Mouse (Mus musculus) kidney, embryonic 14.5 days (tissue): Measurements from ENCODE around the gene Slc4a10. TPM values are rescaled to one million over a fixed set of nuclear protein-coding genes. Genes with fewer than 3 reads are reported as not detected.

ENCODE experiments used
- ATAC-seq: fragments of 200-750 bp; cut with Nextera tagmentation; 2 replicates; pipeline ENCODE4 v1.8.0; 2017; ENCODE audit warnings: moderate number of reproducible peaks, mild to moderate bottlenecking, moderate TSS enrichment, moderate library complexity; ENCODE audit not compliant: low FRiP score, low TSS enrichment
- H3K27ac ChIP-seq: fragments of 300-500 bp; sonication (generic); 2 replicates; pipeline ENCODE4 v1.5.1; 2014; ENCODE audit warnings: low read depth, mild to moderate bottlenecking, low read length, moderate library complexity, mixed read lengths
- H3K27me3 ChIP-seq: fragments of 300-500 bp; sonication (generic); 2 replicates; pipeline ENCODE4 v1.6.1; 2014; ENCODE audit warnings: mild to moderate bottlenecking, low read length; ENCODE audit not compliant: control insufficient read depth, insufficient read depth
- H3K36me3 ChIP-seq: fragments of 300-500 bp; sonication (generic); 2 replicates; pipeline ENCODE4 v1.6.1; 2014; ENCODE audit warnings: low read length, mixed read lengths; ENCODE audit not compliant: control insufficient read depth, insufficient read depth
- H3K4me1 ChIP-seq: fragments of 300-500 bp; sonication (generic); 2 replicates; pipeline ENCODE4 v1.6.1; 2014; ENCODE audit warnings: low read length, mixed read lengths; ENCODE audit not compliant: control insufficient read depth, insufficient read depth
- H3K4me2 ChIP-seq: fragments of 300-500 bp; sonication (generic); replicated peaks from 2 replicates; pipeline ENCODE4 v1.6.1; 2014; ENCODE audit warnings: low read depth, mild to moderate bottlenecking, low read length
- H3K4me3 ChIP-seq: fragments of 300-500 bp; sonication (generic); 2 replicates; pipeline ENCODE4 v1.5.1; 2014; ENCODE audit warnings: mild to moderate bottlenecking, low read length
- H3K9ac ChIP-seq: fragments of 300-500 bp; sonication (generic); 2 replicates; pipeline ENCODE4 v1.6.1; 2014; ENCODE audit warnings: low read depth, mild to moderate bottlenecking, low read length, moderate library complexity
- H3K9me3 ChIP-seq: fragments of 300-500 bp; sonication (generic); 2 replicates; pipeline ENCODE4 v1.6.1; 2016; ENCODE audit warnings: low read length; ENCODE audit not compliant: control insufficient read depth
- WGBS: fragments of 180-500 bp; shearing (Covaris S2); extraction: QIAGEN DNeasy Blood & Tissue Kit; methylation state at CpG from one replicate; pipeline ENCODE4 v1.1.7; 2014; 5-methylcytosine and 5-hydroxymethylcytosine counted together
- polyA plus RNA-seq: library from polyadenylated mRNA; unstranded; fragments of >200 nt; fragmentation: Nextera tagmentation; extraction: Ambion mirVana; gene quantifications from 2 replicates; pipeline ENCODE4 v1.2.1, GENCODE M21; 2014

Slc4a10 gene
- polyA plus RNA-seq, 1 experiment from 2014 or later: 0.23 TPM

DNA sequence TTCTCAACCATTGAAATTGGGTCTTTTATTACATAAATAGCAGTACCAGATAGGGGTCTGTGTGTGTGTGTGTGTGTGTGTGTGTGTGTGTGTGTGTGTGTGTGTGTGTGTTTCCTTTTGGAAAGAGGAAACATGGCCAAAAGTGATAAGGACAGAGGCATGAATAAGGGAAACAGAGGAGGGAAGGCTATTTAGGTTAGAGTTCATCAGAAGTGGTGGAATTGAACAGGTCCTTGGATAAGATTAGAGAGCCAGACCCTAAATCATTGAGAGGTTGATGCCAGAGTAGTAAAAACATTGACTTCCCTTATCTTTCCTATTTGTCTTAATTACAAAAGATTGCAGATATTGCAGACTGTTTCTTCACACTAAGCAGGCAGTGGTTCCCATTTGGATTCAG is 181.3 kb downstream of the Slc4a10 start:
- Histone ChIP-seq H3K9ac (no peak overlapping the region), H3K4me3 (no peak overlapping the region), H3K27ac (no peak overlapping the region), H3K27me3 (no peaks in the 10 kb centered on the region), H3K4me2 (no peak overlapping the region), H3K9me3 (no peaks in the 10 kb centered on the region), H3K4me1 (no peaks in the 10 kb centered on the region), H3K36me3 (no peaks in the 10 kb centered on the region)
- ATAC-seq: no peak

DNA sequence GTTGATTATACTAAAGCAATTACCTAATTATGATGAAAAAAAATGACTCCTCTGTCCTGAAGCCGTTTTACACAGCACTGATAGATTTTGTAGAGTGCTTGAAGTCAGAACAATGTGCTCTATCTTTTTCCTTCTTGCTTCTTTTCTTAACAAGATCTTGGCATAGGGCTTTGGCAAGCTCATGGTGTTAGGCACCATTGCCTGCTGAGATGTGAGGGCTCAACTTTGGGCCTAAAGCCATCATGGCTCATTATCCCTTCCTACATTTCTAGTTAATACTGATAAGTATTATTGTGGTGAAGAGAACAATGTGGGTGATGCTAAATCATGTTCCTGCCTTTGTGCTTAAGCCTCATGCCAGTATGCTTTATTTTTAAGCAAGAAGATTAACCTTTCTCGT is 185.0 kb downstream of the Slc4a10 start:
- H3K4me3 ChIP-seq: no peak overlapping the region
- H3K4me1 ChIP-seq: no peaks in the 10 kb centered on the region
- H3K9ac ChIP-seq: no peak overlapping the region
- no peaks in the 10 kb centered on the region for H3K36me3 ChIP-seq
- 84% methylated on average over 2 of the region's 2 CpGs for WGBS
- no peaks in the 10 kb centered on the region for H3K9me3 ChIP-seq
- no peaks in the 10 kb centered on the region for H3K27me3 ChIP-seq
- ATAC-seq: no peak
- no peak overlapping the region for H3K4me2 ChIP-seq
- no peak overlapping the region for H3K27ac ChIP-seq

DNA sequence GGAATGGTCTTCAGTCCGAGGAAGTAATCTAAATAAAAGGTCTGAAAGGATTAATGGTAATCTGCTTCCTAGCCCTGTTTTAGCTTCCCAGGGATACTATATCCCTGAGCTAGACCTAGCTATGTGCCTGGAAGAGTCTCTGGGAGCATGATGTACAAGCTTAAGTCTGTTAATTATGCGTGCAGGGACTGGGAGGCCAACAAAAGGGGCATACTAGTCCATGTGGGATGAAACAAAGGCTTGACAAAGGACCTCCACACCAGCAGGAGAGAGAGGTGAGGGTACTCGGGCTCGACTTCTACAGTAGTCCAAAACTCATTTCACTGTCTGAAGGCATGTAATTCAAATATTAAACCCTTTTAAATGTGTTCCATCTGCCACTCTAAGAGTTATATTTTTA is 197.9 kb downstream of the Slc4a10 start:
- Histone ChIP-seq H3K4me2 (no peak overlapping the region), H3K36me3 (no peaks in the 10 kb centered on the region), H3K27me3 (no peaks in the 10 kb centered on the region), H3K9ac (no peak overlapping the region), H3K9me3 (no peaks in the 10 kb centered on the region), H3K27ac (no peak overlapping the region), H3K4me3 (no peak overlapping the region), H3K4me1 (no peaks in the 10 kb centered on the region)
- ATAC-seq: no peak
- 69% methylated on average over 4 of the region's 4 CpGs for WGBS

DNA sequence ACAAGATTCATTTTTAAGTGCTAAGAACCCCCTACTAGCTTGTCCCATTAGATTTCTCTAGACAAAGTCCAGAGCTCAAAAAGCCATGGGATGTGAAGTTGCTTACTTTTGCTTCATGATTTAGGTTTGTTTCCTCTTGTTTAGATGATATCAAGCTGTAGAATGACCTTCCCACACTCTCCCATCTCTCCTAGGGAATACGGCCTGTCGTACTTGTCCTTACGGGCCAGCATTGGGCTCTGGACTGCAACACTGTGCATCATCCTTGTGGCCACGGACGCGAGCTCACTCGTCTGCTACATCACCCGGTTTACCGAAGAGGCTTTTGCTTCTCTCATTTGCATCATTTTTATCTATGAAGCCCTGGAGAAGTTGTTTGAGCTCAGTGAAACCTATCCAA is 222.2 kb downstream of the Slc4a10 start:
- WGBS: 94% methylated on average over 9 of the region's 9 CpGs
- no peak for ATAC-seq
- Histone ChIP-seq H3K4me1 (no peaks in the 10 kb centered on the region), H3K9me3 (no peaks in the 10 kb centered on the region), H3K27me3 (no peaks in the 10 kb centered on the region), H3K4me3 (no peak overlapping the region), H3K36me3 (no peaks in the 10 kb centered on the region), H3K4me2 (no peak overlapping the region), H3K27ac (no peak overlapping the region), H3K9ac (no peak overlapping the region)

DNA sequence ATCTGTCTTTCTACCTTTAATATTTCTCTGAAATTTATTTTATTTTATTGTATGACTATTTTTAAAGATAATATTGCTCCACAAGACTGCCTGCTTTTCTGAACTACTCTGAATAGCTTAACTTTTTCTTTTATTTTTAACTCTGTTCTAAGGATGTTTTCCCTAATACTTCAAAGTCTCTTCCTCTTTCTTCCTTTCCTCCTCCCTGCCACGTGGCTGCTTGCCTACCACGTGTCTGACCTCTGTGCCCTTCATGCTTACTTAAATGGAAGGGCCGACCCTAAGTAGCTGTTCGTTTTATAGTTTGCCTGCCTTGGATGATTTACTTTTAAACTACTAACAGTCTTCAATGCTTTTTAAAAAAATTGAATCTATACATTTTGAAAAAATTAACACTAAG is 225.6 kb downstream of the Slc4a10 start:
- Histone ChIP-seq H3K9ac (no peak overlapping the region), H3K9me3 (no peaks in the 10 kb centered on the region), H3K27me3 (no peaks in the 10 kb centered on the region), H3K4me2 (no peak overlapping the region), H3K4me1 (no peaks in the 10 kb centered on the region), H3K36me3 (no peaks in the 10 kb centered on the region), H3K4me3 (no peak overlapping the region), H3K27ac (no peak overlapping the region)
- WGBS: 25% methylated on average over 4 of the region's 4 CpGs
- no peak for ATAC-seq

DNA sequence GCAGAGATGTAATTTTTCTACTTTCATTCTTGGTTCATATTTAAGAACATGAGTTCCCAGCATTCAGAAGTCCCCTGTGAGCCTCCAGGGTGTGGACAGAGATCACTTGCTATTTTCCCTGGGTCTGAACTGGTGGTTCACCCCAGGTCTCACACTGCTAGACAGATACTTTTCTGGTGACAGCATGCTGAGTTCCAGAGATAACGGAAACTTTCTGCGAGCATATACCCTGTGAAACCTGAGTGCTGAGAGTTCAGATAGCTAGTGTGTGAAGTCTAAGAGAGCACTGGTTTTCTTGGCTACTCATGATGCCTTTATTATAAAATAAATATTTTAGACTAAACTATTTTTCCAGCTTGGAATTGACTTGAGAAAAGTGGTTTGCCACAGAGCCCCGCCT is 232.5 kb downstream of the Slc4a10 start:
- whole genome bisulfite sequencing: 73% methylated on average over 3 of the region's 3 CpGs
- Histone ChIP-seq H3K36me3 (no peaks in the 10 kb centered on the region), H3K9ac (no peak overlapping the region), H3K4me3 (no peak overlapping the region), H3K27me3 (no peaks in the 10 kb centered on the region), H3K9me3 (no peaks in the 10 kb centered on the region), H3K4me1 (no peaks in the 10 kb centered on the region), H3K27ac (no peak overlapping the region), H3K4me2 (no peak overlapping the region)
- no peak for ATAC-seq

DNA sequence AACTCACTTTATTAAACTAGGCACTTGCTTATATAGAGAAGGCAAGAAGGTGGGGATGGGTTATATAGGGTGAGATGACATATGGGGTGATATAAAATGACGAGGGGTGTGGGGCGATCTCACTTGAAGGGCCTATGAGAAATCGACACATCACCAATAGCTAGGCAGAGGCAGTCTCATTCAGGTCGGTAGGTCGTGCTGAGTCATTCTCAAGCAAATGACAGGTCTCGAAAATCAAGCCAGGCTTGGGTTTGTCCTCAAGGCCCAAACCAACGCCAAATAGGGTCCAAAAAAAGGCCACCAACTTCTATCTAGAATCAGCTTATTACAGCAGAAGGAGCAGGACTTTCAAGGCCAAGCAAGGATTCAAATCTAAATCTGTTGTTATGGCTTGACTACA is 233.5 kb downstream of the Slc4a10 start:
- no peak overlapping the region for H3K27ac ChIP-seq
- no peaks in the 10 kb centered on the region for H3K9me3 ChIP-seq
- no peaks in the 10 kb centered on the region for H3K4me1 ChIP-seq
- H3K4me2 ChIP-seq: no peak overlapping the region
- H3K36me3 ChIP-seq: no peaks in the 10 kb centered on the region
- 86% methylated on average over 7 of the region's 7 CpGs for WGBS
- ATAC-seq: no peak
- no peaks in the 10 kb centered on the region for H3K27me3 ChIP-seq
- H3K9ac ChIP-seq: no peak overlapping the region
- no peak overlapping the region for H3K4me3 ChIP-seq

DNA sequence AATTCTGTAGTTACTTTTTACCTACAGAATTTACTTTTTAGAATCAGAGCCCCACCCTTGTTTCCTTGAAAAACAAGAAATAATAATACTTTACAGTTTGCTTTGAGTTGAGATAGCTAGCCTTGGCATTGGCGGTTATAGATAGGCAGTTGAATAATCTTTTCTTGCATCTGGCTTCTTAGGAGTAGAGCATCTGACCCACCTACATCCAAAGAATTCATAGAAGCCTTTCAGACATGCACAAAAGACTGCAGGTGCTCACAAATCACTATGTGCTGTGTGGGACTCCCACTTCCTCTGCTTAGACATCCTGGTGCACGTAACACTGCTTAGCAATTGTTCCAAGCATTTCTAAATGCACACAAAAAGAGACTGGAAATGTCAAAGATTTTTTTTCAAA is 238.8 kb downstream of the Slc4a10 start:
- 80% methylated on average over 2 of the region's 2 CpGs for WGBS
- H3K4me1 ChIP-seq: no peaks in the 10 kb centered on the region
- no peaks in the 10 kb centered on the region for H3K27me3 ChIP-seq
- no peak overlapping the region for H3K9ac ChIP-seq
- H3K4me3 ChIP-seq: no peak overlapping the region
- H3K36me3 ChIP-seq: no peaks in the 10 kb centered on the region
- no peak overlapping the region for H3K4me2 ChIP-seq
- ATAC-seq: no peak
- no peaks in the 10 kb centered on the region for H3K9me3 ChIP-seq
- H3K27ac ChIP-seq: no peak overlapping the region

DNA sequence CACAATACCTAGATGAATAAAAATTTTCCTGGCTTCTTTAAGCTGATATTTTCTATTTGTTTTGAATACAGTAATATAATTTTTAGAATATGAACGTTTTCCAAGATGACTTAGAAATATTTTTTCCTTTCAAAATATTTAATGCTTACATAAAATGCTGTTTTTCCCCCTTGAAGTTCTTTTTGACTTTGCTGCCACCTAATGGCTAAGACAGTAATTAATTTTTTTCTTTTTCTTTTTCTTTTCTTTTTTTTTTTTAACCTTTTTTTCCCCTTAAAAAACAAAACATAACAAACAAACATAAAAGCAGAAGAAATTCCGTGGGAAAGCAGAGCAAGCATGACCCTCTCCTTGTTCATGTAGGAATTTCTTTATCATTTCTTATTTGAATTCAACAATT is 239.6 kb downstream of the Slc4a10 start:
- no peak for ATAC-seq
- Histone ChIP-seq H3K27ac (no peak overlapping the region), H3K4me2 (no peak overlapping the region), H3K9ac (no peak overlapping the region), H3K27me3 (no peaks in the 10 kb centered on the region), H3K4me3 (no peak overlapping the region), H3K9me3 (no peaks in the 10 kb centered on the region), H3K36me3 (no peaks in the 10 kb centered on the region), H3K4me1 (no peaks in the 10 kb centered on the region)
- WGBS: 0% methylated on average over 2 of the region's 2 CpGs

DNA sequence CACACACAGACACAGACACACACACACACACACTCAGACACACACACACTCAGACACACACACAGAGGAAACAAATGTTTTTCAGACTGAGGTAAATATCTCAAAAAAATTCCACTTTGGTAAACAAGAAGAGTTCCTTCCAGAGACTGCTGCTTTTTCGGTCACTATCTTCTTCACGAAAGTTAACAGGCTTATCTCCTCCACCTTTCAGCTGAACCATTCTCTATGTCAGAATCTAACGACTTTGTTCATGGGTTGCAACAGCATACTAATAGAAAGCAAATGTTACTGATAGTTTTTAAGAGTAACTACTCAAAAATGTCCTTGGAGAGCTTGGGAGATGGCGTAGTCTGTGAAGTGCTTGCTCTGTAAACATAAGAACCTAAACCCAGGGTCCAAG is 241.3 kb downstream of the Slc4a10 start:
- 82% methylated on average over 4 of the region's 4 CpGs for WGBS
- no peak overlapping the region for H3K4me2 ChIP-seq
- no peak for ATAC-seq
- H3K4me3 ChIP-seq: no peak overlapping the region
- H3K36me3 ChIP-seq: no peaks in the 10 kb centered on the region
- H3K27ac ChIP-seq: no peak overlapping the region
- H3K9ac ChIP-seq: no peak overlapping the region
- no peaks in the 10 kb centered on the region for H3K9me3 ChIP-seq
- H3K4me1 ChIP-seq: no peaks in the 10 kb centered on the region
- H3K27me3 ChIP-seq: no peaks in the 10 kb centered on the region
